Mouse (Mus musculus) kidney, postnatal 0 days (tissue): ENCODE results near the gene Cmya5. TPM values are rescaled to one million over a fixed set of nuclear protein-coding genes. Genes with fewer than 3 reads are reported as not detected.
"Not testable (repeated sequence)": the region's sequence is repeated elsewhere in the genome, so short reads cannot be mapped to it uniquely, and the experiment has no call there.

Experiments
- ATAC-seq: fragments of 200-750 bp; cut with Nextera tagmentation; replicated peaks from 2 replicates; pipeline ENCODE4 v1.8.0; 2017; ENCODE audit warnings: low read depth, moderate number of reproducible peaks, moderate TSS enrichment, moderate library complexity; ENCODE audit not compliant: low FRiP score
- DNase-seq: peaks from one replicate; pipeline ENCODE4 v3.0.0-alpha.2; 2016; ENCODE audit warnings: low spot score
- H3K27ac ChIP-seq: fragments of 300-500 bp; sonication (generic); 2 replicates; pipeline ENCODE4 v1.5.1; 2014; ENCODE audit warnings: mild to moderate bottlenecking
- H3K27me3 ChIP-seq: fragments of 300-500 bp; sonication (generic); 2 replicates; pipeline ENCODE4 v1.6.1; 2014; ENCODE audit warnings: low read length, mixed read lengths; ENCODE audit not compliant: insufficient read depth
- H3K36me3 ChIP-seq: fragments of 300-500 bp; sonication (generic); 2 replicates; pipeline ENCODE4 v1.6.1; 2014; ENCODE audit warnings: low read length, mixed read lengths; ENCODE audit not compliant: insufficient read depth
- H3K4me1 ChIP-seq: fragments of 300-500 bp; sonication (generic); replicated peaks from 2 replicates; pipeline ENCODE4 v1.6.1; 2014; ENCODE audit warnings: antibody characterized with exemption, low read length, mixed read lengths; ENCODE audit not compliant: insufficient read depth
- H3K4me2 ChIP-seq: fragments of 300-500 bp; sonication (generic); 2 replicates; pipeline ENCODE4 v1.6.1; 2014; ENCODE audit warnings: mild to moderate bottlenecking, low read length, moderate library complexity, mixed read lengths
- H3K4me3 ChIP-seq: fragments of 300-500 bp; sonication (generic); replicated peaks from 2 replicates; pipeline ENCODE4 v1.5.1; 2014; ENCODE audit warnings: low read depth, low read length
- H3K9ac ChIP-seq: fragments of 300-500 bp; sonication (generic); 2 replicates; pipeline ENCODE4 v1.6.1; 2014; ENCODE audit warnings: low read depth, low read length
- H3K9me3 ChIP-seq: fragments of 300-500 bp; sonication (generic); replicated peaks from 2 replicates; pipeline ENCODE4 v1.6.1; 2016; ENCODE audit warnings: low read length, inconsistent platforms, mixed read lengths
- CTCF ChIP-seq: IDR thresholded peaks from 2 replicates; pipeline ENCODE4 v1.5.1; 2016; ENCODE audit warnings: antibody characterized with exemption, low read depth, mild to moderate bottlenecking, moderate library complexity
- WGBS: fragments of 180-500 bp; shearing (Covaris S2); extraction: QIAGEN DNeasy Blood & Tissue Kit; methylation state at CpG from one replicate; pipeline ENCODE4 v1.1.7; 2014; 5-methylcytosine and 5-hydroxymethylcytosine counted together
- polyA plus RNA-seq: library from polyadenylated mRNA; unstranded; fragments of >200 nt; fragmentation: Nextera tagmentation; extraction: Ambion mirVana; gene quantifications from 2 replicates; pipeline ENCODE4 v1.2.1, GENCODE M21; 2015

The Cmya5 gene
- polyA plus RNA-seq: 0.03 and 0.07 TPM in 2 replicates

- Histone ChIP-seq H3K9me3 (no peaks in the 10 kb centered on the region), H3K9ac (peak within 1 kb of the TSS; percentile 52), H3K27me3 (no peaks in the 10 kb centered on the region), H3K36me3 (no peaks in the 10 kb centered on the region), H3K27ac (peak within 1 kb of the TSS; percentile 66), H3K4me3 (peak within 1 kb of the TSS; percentile 50), H3K4me2 (peak within 1 kb of the TSS; percentile 97), H3K4me1 (0 out of 2 replicates have a peak, but pooled peaks cover 4% of the 10 kb centered on the region)
- 2% methylated on average over 43 of the region's 45 CpGs for whole genome bisulfite sequencing
- TF ChIP-seq CTCF: peak; percentile 56
- ATAC-seq (peak; percentile 94), DNase-seq (peak; percentile 83)
Observed at GRCm38 (mm10) chr13:93144336-93145167, at the start of gene Cmya5. Gene Cmya5 (minus strand): TSS chr13:93144724.

GRCm38 (mm10) chr13:93192646-93193026 lies 48.1 kb upstream of the Cmya5 start:
- Histone ChIP-seq H3K4me3 (peak overlapping the region; percentile 83), H3K36me3 (no peaks in the 10 kb centered on the region), H3K9me3 (no peaks in the 10 kb centered on the region), H3K27me3 (no peaks in the 10 kb centered on the region), H3K4me2 (peak overlapping the region; percentile 65), H3K4me1 (no peaks in the 10 kb centered on the region), H3K9ac (peak overlapping the region; percentile 39; the same call in 1 of the 2 replicates), H3K27ac (peak overlapping the region; percentile 96)
- DNase-seq (no peak), ATAC-seq (peak; percentile 49; the same call in 1 of the 2 replicates)
- WGBS: 68% methylated on average over 5 of the region's 5 CpGs
- no peak for TF ChIP-seq CTCF

- no peaks in the 10 kb centered on the region for H3K36me3 ChIP-seq
- WGBS: under 1% methylated on average over 70 of the region's 72 CpGs
- peak within 1 kb of the TSS; percentile 65 for H3K4me2 ChIP-seq
Observed at GRCm38 (mm10) chr13:93191831-93192645, 47.5 kb upstream of the Cmya5 start, which contains the start of gene Tent2. Gene Tent2 (minus strand): TSS chr13:93192385.

GRCm38 (mm10) chr13:93189416-93189815 lies 44.9 kb upstream of the Cmya5 start:
- 64% methylated on average over 2 of the region's 2 CpGs for WGBS
- no peak for TF ChIP-seq CTCF
- Histone ChIP-seq H3K4me2 (no peak overlapping the region), H3K9ac (no peak overlapping the region), H3K27ac (no peak overlapping the region), H3K4me3 (no peak overlapping the region), H3K27me3 (no peaks in the 10 kb centered on the region), H3K4me1 (no peaks in the 10 kb centered on the region), H3K36me3 (peaks cover 7% of the 10 kb centered on the region; the same call in 1 of the 2 replicates), H3K9me3 (no peaks in the 10 kb centered on the region)
- ATAC-seq: no peak
- DNase-seq: peak; percentile 25

More at GRCm38 (mm10) chr13:93191831-93192645, 47.5 kb upstream of the Cmya5 start, which contains the start of gene Tent2:
- DNase-seq (peak; percentile 98), ATAC-seq (peak; percentile 100)
- TF ChIP-seq CTCF: no peak
- Histone ChIP-seq H3K4me3 (peak within 1 kb of the TSS; percentile 83), H3K27ac (peak within 1 kb of the TSS; percentile 96), H3K9ac (peak within 1 kb of the TSS; percentile 95), H3K27me3 (no peaks in the 10 kb centered on the region), H3K9me3 (no peaks in the 10 kb centered on the region), H3K4me1 (no peaks in the 10 kb centered on the region)

GRCm38 (mm10) chr13:93188738-93189137 lies 44.2 kb upstream of the Cmya5 start:
- Histone ChIP-seq H3K36me3 (peaks cover 7% of the 10 kb centered on the region; the same call in 1 of the 2 replicates), H3K4me3 (no peak overlapping the region), H3K27ac (no peak overlapping the region), H3K4me2 (no peak overlapping the region; the same call in 1 of the 2 replicates), H3K4me1 (no peaks in the 10 kb centered on the region), H3K9me3 (no peaks in the 10 kb centered on the region), H3K27me3 (no peaks in the 10 kb centered on the region), H3K9ac (no peak overlapping the region)
- 68% methylated on average over 3 of the region's 3 CpGs for WGBS
- no peak for ATAC-seq
- DNase-seq: no peak
- TF ChIP-seq CTCF: no peak

GRCm38 (mm10) chr13:93187792-93188191 lies 43.3 kb upstream of the Cmya5 start:
- not testable (repeated sequence) for ATAC-seq, H3K4me1 ChIP-seq, H3K4me3 ChIP-seq, H3K27ac ChIP-seq, H3K4me2 ChIP-seq, H3K9ac ChIP-seq, DNase-seq, H3K9me3 ChIP-seq, H3K27me3 ChIP-seq
- WGBS: 97% methylated on average over 5 of the region's 5 CpGs
- H3K36me3 ChIP-seq: peaks cover 14% of the 10 kb centered on the region; the same call in 1 of the 2 replicates
